Mouse (Mus musculus) megakaryocyte, embryonic 14.5 days (primary cell): ENCODE results near the gene Setd4.

Source experiments
- FLI1 ChIP-seq: IDR thresholded peaks from 2 replicates; pipeline ENCODE4 v1.6.1; 2012; ENCODE audit warnings: low read length, inconsistent platforms, mixed read lengths
- GATA1 ChIP-seq: IDR thresholded peaks from 3 replicates; pipeline ENCODE4 v1.6.1; 2012; ENCODE audit warnings: mixed read lengths, low read length, inconsistent platforms, borderline replicate concordance

- TF ChIP-seq GATA1 = no peak
- no peak for TF ChIP-seq FLI1
Observed at GRCm38 (mm10) chr16:93543704-93544103, 60.2 kb downstream of the Setd4 start.
